Mouse (Mus musculus) brain, embryonic 14.5 days (tissue): ENCODE measurements around the gene Pdik1l.

Source experiments
- CTCF ChIP-seq: fragments of 200-500 bp; IDR thresholded peaks from 2 replicates; pipeline ENCODE4 v1.5.1; 2012; ENCODE audit warnings: inconsistent platforms, mild to moderate bottlenecking, moderate library complexity, borderline replicate concordance; ENCODE audit not compliant: insufficient read depth, insufficient read length; ENCODE audit errors: extremely low read depth
- POLR2A ChIP-seq: fragments of 200-500 bp; IDR thresholded peaks from 2 replicates; pipeline ENCODE4 v1.6.1; 2012; ENCODE audit warnings: mild to moderate bottlenecking, inconsistent platforms, borderline replicate concordance; ENCODE audit not compliant: poor library complexity, insufficient read depth, insufficient read length, severe bottlenecking; ENCODE audit errors: extremely low read depth

DNA sequence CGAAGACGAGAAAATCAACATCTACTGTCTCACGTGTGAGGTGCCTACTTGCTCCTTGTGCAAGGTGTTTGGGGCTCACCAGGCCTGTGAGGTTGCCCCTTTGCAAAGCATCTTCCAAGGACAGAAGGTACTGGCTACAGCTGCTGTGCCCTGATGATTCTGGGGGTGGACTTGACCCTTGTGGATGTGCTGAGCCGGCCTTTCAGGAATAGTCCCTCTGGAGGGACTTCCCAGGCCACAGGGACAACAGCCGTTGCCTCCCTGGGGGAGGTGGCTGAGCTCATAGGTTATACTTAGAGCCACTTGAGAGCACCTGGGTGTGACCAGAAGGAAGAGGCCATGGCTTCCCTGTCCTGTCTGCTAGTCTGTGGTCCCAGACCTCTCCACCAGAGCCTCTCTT lies 32.0 kb upstream of the Pdik1l start:
- TF ChIP-seq CTCF (no peak), POLR2A (no peak)
